Mouse (Mus musculus) common myeloid progenitor, adult 5-6 weeks (primary cell): Measurements from ENCODE around the gene Ntn1. TPM values are rescaled to one million over a fixed set of nuclear protein-coding genes. Genes with fewer than 3 reads are reported as not detected.
A peak's percentile ranks its signal among the peaks of the same experiment; 100 is the strongest.

Source experiments
- ATAC-seq: replicated peaks from 2 replicates; pipeline ENCODE4 v1.8.0; 2016; ENCODE audit warnings: low read depth, mild to moderate bottlenecking, moderate TSS enrichment, inconsistent platforms; ENCODE audit not compliant: poor library complexity, severe bottlenecking
- total RNA-seq: library from RNA; stranded (forward); fragments of 200-1000, 187-1606 nt; gene quantifications from 2 replicates; pipeline ENCODE4 v1.2.3, GENCODE M21; 2017

Gene Ntn1
- total RNA-seq, 1 experiment from 2014 or later, result not detected

DNA sequence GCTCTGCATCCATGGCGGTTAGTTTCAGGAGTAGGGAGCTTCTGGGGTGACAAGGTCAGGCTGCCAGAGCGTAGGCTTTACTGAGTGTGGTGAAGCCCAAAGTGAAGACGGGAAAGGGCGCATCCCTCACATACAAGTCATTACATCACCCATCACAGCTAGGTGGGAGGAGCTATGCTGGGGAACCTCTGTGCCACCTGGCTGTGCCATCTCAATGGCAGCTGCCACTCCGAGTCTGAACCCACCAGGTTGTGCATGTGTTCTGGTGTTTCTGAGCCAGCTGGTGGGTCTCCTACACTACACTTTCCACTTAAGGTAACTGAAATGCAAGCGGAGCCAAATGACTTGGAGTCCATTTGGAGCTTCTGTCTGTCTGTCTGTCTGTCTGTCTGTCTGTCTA lies 172.8 kb downstream of the Ntn1 start:
- no peak for ATAC-seq

DNA sequence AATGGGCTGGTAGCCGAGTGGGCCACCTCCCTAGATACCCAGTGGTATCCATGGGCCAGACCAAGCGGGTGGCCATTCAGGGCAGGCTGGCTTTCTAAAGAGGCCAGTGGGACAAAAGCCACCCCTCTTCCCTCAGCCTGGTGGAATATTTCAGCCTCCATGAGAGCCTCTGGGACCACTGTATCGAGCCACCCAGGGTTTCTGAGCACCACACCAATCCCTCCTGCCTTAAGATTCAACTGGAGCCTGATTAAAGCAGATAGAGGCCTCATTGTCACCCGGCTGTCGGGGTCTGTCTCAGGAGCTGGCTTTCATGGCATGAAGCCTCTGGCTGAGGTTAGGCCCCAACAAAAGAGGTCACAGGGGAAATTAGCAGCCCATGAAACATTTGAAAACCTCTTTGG lies 174.0 kb downstream of the Ntn1 start:
- no peak for ATAC-seq

DNA sequence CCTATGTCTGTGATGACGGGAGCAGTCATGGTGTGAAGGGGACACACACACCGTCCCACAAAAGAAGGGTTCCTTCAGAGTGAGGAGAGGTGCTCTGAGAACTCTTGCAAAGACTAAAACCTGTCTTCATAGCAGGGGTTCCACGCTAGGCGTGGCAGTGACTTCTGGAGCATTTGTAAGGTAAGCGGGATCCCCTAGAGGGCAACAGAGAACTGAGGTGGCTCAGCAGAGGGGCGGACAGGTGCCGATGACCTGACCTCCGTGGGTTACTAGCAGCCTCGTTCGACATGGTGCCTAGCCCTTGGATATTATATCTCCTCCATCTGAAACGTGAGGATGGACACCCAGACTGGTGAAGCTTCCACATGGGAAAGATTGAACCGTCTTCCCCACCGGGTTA lies 177.5 kb downstream of the Ntn1 start:
- ATAC-seq, result no peak

DNA sequence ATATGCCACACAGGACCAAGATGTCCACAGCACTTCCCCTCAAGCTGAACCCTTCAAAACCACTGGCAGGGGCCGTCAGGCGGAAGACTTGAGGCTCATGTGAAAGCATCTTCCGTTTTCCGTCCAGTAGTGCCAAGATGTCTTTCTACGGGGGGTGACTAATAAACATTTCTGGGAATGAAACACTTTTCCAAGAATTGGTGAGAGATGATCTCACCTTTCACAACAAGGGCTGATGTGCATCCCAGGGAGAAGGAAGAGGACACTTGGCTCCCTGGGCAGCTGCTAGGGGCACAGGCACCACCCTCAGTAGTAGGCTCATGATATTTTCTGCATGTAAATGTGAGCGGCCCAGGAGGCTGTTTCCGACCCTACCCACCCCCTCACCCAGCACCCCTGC lies 178.4 kb downstream of the Ntn1 start:
- ATAC-seq, result no peak

DNA sequence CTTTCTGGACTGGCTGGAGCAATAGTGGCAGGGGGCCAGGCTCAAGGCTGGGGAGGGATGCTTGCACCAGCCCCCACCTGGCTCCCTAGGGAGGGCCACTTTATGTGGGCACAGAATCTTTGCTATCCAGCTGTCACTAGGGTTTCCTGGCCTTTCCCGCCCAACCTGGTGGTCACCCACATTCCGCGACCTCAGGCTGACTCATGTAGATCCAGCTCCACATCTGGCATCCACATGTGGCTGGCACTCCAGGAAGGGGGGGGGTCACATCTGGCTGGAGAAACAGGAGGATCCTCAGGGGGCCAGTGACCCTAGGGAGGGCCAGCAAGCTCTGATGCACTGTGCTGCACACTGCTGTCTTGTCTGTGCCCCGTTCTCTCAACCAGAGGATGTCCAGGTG lies 179.9 kb downstream of the Ntn1 start:
- ATAC-seq, result no peak

DNA sequence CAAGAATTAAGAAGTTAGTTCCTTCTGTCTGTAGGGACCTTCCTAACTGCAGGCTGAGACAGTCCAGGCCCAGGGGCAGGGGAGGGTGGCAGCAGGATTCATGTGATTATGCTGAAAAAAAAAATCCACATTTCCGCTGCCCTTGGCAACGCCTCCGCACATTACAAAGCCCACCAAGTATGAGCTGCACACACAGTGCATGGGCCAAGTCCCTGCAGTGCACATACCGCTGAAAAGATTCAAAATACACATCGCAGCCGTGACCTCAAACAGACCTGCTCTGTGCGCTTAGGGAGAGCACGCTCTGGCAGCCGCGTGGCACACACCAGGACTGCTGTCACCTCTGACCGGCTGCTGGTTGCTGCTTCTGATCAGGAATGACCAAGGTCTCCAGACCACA lies 184.6 kb downstream of the Ntn1 start:
- ATAC-seq, result no peak

DNA sequence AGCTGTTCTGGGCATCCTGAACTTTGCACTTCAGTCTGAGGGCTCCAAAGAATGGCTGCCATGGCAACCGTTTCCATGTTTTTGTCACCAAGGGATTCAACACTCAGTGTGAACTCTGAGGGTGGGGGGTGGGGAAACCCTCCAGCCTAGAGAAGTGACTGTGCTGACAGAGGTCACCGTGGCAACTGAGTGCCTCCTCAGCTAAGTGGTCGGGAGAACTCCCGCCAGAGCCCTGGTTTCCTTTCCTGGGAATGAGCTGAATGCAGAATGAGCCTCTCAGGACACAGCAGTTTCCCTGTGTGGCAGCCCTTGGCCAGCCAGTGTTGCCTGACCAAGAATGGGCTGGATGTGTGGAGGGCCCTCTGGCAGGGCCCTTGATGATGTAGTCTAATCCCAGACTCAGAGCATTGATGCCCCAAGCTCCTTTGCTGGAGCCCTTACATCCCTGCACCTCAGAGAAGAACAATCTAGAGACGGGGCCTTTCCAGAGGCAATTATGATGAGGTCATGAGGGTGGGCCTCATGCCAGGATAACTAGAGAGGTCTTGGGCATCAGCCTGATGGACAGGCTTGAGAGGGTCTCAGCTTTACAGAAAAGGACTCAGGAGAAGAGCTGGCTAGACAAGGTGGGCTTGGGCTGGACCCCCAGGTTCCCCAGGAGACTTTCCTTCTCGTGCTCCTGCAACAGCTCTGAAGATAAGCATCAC lies 185.3 kb downstream of the Ntn1 start:
- no peak for ATAC-seq

DNA sequence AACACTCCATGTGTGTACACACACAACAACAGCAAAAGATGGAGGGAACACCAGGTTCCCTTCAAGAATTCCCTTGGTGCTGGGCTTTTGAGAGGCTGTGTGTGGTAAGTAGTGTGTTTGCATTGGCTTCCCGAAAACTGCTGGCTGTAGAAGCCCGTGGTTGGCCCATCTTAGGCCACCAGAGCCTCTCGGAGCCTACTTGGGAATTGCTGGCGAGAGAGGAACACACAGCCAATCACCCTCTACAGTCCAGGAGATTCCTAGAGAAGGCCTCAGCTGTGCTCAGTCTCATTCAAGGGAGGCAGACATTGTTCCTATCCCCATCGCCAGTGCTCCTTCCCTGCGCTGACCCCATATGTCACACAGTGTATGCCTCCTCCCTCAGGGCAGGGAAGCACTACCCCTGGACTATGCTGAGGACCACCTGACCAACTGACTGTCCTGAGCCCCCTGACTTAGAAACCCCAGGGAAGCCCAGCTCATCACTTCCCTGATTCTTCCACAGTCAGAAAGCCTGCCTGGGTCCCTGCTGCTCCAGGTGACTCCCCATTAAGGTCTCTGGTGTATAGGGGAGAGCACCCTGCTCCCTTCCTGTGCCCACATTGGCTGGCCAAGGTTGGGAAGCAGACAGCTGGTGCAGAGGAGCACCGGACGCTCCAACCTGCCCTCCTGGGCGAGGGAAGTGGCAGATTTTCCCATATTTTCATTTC lies 186.0 kb downstream of the Ntn1 start:
- no peak for ATAC-seq

DNA sequence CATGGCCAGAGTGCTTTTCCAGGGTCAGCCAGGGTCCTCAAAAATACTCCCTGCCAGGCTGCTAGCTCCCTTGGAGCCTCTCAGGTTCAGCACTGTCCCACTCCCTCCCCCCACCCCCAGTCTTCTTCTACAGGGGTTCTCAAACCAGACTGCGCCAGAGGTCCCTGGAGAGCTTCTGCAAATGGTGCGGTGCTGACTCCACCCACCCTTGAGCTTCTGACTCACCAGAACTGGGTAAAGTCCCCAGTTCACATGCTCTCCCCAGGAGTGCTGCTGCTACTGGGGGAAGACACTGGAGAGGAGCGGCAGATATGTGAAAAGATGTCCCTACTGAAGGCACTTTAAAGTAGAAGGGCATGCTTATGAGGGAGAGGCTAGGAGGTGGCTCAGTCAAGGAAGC lies 186.7 kb downstream of the Ntn1 start:
- peak; percentile 40; the same call in 1 of the 2 replicates for ATAC-seq

DNA sequence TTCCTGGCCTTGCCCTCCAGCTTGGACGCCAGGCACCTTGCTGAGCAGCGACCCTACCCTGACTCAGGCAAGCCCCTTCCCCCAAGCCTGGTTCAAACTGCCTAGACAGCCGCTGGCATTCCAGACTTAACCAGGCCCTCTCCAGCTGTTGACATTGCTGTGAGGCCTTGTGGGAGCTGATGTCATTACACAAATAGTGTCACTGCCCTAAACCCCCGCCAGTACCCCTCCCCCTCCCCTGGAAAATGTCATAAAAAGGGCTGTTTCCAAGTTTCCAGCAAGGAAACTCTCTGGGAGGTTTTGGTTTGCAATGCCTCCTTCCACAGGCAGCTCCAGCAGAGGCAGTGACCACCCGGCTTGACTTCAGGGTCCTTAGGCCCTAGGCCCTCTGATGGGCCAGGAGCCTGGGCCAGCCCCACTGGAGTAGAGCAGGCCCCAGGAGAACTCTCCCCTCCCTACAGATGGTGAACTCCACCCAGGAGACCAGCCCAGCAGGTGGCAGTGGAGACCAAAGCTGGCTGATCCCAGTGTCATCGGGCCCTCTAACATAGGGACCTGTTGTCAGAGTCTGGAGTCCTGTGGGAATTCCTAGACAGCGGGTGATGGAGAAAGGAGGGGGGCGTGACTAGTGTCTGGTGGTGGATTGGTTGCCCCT lies 188.6 kb downstream of the Ntn1 start:
- no peak for ATAC-seq

DNA sequence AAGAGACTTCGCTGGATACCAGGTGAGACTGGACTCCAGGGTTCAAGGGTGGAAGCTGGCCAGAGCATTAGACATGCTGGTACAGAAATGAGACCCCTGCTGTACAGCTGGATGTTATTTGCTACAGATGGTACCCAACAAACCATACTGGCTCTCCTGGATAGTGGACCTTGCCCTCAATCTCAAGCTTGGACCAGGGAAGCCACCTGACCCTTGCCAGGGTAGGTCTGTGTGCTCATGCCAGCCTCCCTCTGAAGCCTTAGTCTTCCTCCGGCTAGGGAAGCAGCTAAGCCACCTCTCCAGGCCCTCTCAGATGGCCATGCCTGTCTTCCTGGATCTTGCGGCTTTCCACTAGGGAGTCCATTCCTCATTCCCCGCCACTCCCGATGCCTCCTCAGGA lies 189.9 kb downstream of the Ntn1 start:
- no peak for ATAC-seq

DNA sequence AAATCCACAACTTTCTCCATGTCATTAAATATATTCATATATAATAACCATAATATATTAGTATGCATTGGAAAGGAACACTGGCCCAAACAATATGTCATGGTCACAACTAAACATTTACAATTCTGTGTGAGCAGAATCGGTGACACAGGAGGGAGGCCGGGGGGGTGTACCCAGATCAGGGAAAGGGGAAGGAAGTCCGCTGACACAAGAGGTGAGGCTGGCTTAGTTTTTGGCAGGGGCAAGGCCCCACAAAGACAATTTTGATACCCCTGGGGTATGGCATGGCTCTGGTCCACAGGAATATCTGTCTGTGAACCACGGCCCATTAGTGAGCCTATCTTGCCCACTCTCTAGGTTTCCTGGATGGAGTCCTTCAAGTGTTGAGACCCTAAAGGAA lies 191.1 kb downstream of the Ntn1 start:
- ATAC-seq, result peak; percentile 64

DNA sequence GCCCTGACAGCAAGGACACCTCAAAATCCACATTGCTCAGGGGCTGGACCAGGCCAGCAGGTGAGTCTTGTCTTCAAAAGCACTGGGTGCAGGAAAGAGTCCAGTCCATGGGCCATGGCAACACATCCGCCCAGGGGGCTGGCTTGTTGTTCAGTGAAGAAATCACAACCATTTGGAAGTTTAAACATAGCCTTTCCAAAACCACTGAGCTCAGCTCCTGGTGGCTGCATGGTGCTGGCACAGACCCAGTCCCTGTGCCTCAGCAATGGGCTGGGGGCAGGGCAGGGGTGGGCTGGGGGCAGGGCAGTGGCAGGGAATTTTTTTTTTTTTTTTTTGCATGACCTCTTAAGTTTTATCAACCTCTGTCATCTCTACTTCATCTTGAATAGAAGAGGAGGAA lies 192.0 kb downstream of the Ntn1 start:
- ATAC-seq, result no peak

DNA sequence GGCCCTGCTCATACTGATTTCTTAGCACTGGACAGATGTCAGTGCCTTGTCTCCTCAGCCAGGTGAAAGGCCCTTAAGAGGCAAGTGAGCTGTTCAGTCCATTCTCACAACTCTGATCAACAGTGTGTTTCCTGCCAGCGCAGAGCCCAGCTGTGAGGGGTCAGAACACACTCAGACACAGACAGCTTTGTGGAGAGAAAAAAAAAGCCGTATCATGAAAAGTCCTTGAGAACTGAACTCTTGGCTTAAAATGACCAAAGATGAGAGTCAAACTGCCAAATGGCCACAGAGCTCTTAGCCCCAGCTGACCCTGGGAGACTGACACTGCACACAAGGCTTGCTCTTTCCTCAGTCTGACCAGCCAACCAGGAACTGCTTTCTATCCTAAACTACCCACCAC lies 192.6 kb downstream of the Ntn1 start:
- ATAC-seq, result no peak

DNA sequence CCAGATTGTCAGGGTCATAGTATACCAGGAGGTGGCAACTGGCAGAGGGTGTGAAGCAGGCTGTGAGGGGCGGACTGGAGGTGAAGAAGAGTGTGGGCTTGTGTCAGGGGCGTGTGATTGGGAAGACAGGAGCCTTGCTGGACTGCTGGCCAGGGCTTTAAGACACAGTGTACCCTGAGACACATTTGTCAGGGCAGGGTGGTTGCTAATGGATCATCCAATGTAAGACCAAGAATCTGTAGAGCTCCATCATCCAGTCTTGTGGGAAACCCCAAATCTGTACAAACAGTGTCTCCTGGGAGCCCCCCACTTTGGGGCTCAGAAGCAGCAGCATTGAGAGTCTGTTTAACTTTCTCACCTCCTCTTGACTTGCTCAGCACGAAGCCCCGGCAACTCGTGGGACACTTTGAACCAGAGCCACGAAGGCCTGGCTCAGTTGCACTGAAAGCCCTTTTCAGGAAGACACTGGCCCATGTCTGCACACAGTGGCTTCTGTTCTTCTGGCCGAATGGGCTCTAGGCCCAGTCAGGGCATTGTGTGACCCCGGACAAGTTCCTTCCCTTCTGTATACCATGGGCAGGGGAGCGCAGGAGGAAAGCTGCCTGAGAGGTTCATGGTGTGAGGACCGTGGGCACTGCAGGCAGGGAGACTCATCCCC lies 194.9 kb downstream of the Ntn1 start:
- ATAC-seq, result no peak

DNA sequence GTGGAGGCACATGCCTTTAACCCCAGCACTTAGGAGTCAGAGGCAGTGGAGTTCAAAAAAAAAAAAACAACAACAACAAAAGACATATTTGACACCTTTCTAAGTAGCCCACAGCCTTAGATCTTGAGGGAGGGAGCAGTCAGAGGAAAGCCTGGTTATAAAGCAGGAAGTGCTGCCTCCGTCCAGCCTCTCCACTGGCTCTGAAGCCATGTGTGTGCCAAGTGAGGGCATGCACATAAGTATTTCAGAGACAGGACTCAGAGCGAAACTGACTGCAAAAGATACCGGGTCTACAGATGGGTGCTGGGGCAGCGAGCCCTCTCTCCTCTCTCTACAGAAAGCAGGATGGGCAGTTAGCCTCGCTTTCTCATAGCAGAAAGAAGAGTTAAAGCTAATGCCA lies 196.2 kb downstream of the Ntn1 start:
- ATAC-seq, result no peak

DNA sequence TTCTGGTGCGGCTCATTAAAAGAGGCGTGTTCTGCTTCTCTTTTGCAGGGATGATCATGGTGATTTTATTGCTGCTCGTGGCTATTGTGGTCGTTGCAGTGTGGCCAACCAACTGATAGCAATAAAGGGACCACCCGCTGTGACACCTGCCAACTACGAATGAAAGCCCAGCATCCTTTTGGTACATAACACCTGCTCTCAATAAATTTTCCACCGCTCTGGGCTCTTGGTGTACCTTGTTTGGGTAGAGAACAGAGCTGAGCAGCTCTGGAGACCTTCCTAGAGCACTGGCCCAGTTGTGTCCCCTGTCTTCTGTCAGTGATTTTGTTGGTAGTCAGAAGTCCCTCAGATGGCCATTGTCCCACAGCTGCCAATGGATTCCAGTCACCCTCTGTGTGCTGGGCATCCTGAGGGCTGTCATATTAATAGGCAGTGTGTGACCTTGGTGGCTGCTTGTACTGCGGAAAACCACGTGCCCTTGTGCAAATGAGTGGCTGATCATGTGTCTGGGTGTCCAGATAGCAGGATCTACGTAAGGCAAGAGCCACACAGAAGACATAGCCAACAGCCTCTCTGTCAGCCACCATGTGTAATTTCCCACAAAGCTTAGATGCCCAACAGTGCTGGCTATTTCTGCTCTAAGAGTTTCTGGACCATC lies 196.8 kb downstream of the Ntn1 start:
- no peak for ATAC-seq

DNA sequence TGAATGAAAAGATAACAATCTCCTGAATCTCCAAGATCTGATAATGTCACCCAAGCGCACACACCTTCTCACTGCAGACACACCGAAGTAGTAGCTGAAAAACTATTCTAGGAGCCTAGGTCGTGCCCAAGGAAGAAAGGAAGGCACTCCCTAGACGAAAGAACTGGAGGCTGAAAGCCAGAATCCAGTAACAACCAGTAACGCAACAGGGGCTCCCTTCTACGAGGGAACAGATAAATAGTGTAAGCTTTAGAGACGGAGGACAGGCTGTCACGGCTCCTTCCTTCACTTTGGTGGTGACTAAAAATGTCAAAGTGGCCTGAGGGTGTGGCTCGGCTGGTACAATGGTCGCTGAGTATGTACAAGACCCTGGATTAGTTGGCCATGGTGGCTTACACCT lies 198.1 kb downstream of the Ntn1 start:
- ATAC-seq, result no peak

DNA sequence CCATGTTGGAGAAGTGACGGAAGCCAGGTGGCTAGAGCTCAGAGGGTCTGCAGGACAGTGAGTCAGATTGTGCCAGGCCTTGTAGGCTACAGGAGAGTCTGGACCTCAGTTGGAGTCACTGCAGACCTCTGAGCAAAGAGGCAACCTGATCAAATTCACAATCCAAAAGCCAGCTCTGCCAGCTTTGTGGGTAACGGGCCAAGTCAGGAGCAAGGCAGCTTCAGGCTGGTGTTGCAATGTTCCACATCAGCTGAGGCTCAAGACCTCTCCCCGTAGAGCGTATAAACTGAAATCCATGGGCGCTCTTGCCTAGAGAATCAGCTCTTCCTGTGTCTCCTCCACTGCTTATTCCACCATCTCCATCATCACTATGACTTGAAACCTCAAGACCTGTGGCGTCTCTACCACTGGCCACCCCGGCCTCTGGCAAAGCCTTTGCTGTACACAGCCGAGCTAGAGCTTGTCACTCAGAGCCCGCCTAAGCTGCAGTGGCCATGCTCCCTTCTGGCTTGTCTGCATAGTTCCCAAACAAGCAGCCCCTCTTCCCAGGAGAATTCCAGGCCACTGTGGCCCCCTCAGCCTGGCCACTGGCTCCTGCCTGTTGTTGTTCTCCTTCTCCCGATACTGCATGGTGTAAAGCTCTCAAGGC lies 198.7 kb downstream of the Ntn1 start:
- no peak for ATAC-seq

DNA sequence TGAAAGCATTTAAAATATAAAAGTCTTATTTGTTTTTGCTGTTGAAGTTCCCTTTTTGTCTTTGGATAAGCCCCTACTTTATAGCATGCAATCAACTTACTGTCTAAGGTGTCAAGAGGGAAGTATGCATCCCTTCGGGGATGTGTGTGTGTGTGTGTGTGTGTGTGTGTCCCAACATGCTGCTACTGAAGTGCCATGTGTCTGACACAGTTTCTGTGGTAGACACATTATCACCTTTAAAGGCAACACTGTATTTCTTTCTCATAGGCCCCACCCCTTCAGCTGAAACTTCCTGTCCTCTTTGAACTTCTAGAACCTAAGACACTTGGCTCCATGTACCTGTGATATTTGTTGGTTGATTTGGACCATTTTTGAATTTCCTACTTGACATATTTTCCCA lies 199.6 kb downstream of the Ntn1 start:
- no peak for ATAC-seq
